Mouse (Mus musculus) neural tube, embryonic 11.5 days (tissue): ENCODE measurements around the gene Fam76a. TPM values are rescaled to one million over a fixed set of nuclear protein-coding genes. Genes with fewer than 3 reads are reported as not detected.

Source experiments
- ATAC-seq: fragments of 200-750 bp; cut with Nextera tagmentation; 2 replicates; pipeline ENCODE4 v1.8.0; 2017; ENCODE audit warnings: moderate number of reproducible peaks, mild to moderate bottlenecking, moderate TSS enrichment, moderate library complexity; ENCODE audit not compliant: insufficient read depth, low FRiP score, low TSS enrichment
- DNase-seq: peaks from one replicate; pipeline ENCODE4 v3.0.0-alpha.2; 2015; ENCODE audit warnings: low spot score
- H3K27ac ChIP-seq: fragments of 300-500 bp; sonication (generic); 2 replicates; pipeline ENCODE4 v1.5.1; 2014; ENCODE audit warnings: low read depth, mild to moderate bottlenecking, low read length
- H3K27me3 ChIP-seq: fragments of 300-500 bp; sonication (generic); 2 replicates; pipeline ENCODE4 v1.6.1; 2014; ENCODE audit warnings: mild to moderate bottlenecking, low read length, mixed read lengths; ENCODE audit not compliant: control insufficient read depth, insufficient read depth
- H3K36me3 ChIP-seq: fragments of 300-500 bp; sonication (generic); 2 replicates; pipeline ENCODE4 v1.6.1; 2014; ENCODE audit warnings: mild to moderate bottlenecking, low read length, moderate library complexity, mixed read lengths; ENCODE audit not compliant: control insufficient read depth, insufficient read depth
- H3K4me1 ChIP-seq: fragments of 300-500 bp; sonication (generic); 2 replicates; pipeline ENCODE4 v1.6.1; 2014; ENCODE audit warnings: low read length, mixed read lengths; ENCODE audit not compliant: control insufficient read depth, insufficient read depth
- H3K4me2 ChIP-seq: fragments of 300-500 bp; sonication (generic); 2 replicates; pipeline ENCODE4 v1.6.1; 2014; ENCODE audit warnings: low read depth, mild to moderate bottlenecking, moderate library complexity
- H3K4me3 ChIP-seq: fragments of 300-500 bp; sonication (generic); 2 replicates; pipeline ENCODE4 v1.5.1; 2014; ENCODE audit warnings: low read depth, low read length
- H3K9ac ChIP-seq: fragments of 300-500 bp; sonication (generic); 2 replicates; pipeline ENCODE4 v1.6.1; 2014; ENCODE audit warnings: mild to moderate bottlenecking, low read length
- H3K9me3 ChIP-seq: fragments of 300-500 bp; sonication (generic); 2 replicates; pipeline ENCODE4 v1.6.1; 2016; ENCODE audit warnings: low read length; ENCODE audit not compliant: control insufficient read depth
- WGBS: fragments of 180-500 bp; shearing (Covaris S2); extraction: QIAGEN DNeasy Blood & Tissue Kit; methylation state at CpG from one replicate; pipeline ENCODE4 v1.1.7; 2014; 5-methylcytosine and 5-hydroxymethylcytosine counted together
- polyA plus RNA-seq: library from polyadenylated mRNA; unstranded; fragments of >200 nt; fragmentation: Nextera tagmentation; extraction: Ambion mirVana; gene quantifications from 2 replicates; pipeline ENCODE4 v1.2.1, GENCODE M21; 2014

Gene Fam76a
- polyA plus RNA-seq, 1 experiment from 2014 or later: 28.2 TPM

- DNase-seq: peak; percentile 95
- Histone ChIP-seq H3K4me1 (peaks cover 2% of the 10 kb centered on the region; the same call in 1 of the 2 replicates), H3K4me3 (peak within 1 kb of the TSS; percentile 88), H3K27me3 (no peaks in the 10 kb centered on the region), H3K27ac (peak within 1 kb of the TSS; percentile 75; the same call in 1 of the 2 replicates), H3K9me3 (no peaks in the 10 kb centered on the region), H3K4me2 (peak within 1 kb of the TSS; percentile 69), H3K36me3 (no peaks in the 10 kb centered on the region; the same call in 1 of the 2 replicates), H3K9ac (peak within 1 kb of the TSS; percentile 90)
- WGBS: 0% methylated on average over 71 of the region's 72 CpGs
- ATAC-seq: peak; percentile 90
These were observed 38.1 kb downstream of the Fam76a start, which contains the start of gene Stx12 for GRCm38 (mm10) chr4:132884064-132884843. Gene Stx12 (minus strand): TSS chr4:132884509.

DNA sequence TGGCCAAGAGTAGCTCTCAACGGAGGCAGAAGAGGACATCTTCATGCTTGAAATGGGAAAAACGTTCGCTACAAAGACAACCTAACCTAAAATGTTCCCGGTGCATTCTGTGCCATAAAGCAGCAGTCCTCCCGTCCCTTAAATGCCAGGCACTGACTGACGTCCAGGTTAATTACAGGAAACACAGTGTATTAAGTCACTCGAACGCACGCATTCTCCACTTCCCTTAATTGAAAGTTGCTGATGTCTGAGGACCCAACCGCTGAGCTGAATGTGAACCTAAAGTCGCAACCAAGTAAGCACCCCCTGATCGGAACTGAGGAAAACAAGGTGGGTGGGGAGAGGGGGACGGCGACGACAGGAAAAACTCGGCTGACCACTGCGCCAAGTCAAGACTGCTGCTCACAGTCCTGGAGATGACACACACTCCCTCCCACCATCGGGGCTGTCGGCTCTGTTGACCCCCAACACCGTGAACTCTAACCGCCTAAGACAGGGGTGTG is 38.7 kb downstream of the Fam76a start:
- 4% methylated on average over 21 of the region's 21 CpGs for WGBS
- Histone ChIP-seq H3K27me3 (no peaks in the 10 kb centered on the region), H3K27ac (peak overlapping the region; percentile 75; the same call in 1 of the 2 replicates), H3K4me1 (peaks cover 2% of the 10 kb centered on the region; the same call in 1 of the 2 replicates), H3K36me3 (no peaks in the 10 kb centered on the region; the same call in 1 of the 2 replicates), H3K4me3 (peak overlapping the region; percentile 88), H3K4me2 (peak overlapping the region; percentile 69), H3K9me3 (no peaks in the 10 kb centered on the region), H3K9ac (peak overlapping the region; percentile 90)
- DNase-seq: no peak
- no peak; the same call in 1 of the 2 replicates for ATAC-seq

- H3K9ac ChIP-seq: no peak overlapping the region
- no peak overlapping the region for H3K4me2 ChIP-seq
- ATAC-seq: no peak
- no peak for DNase-seq
- no peaks in the 10 kb centered on the region for H3K27me3 ChIP-seq
- 92% methylated on average over 7 of the region's 7 CpGs for WGBS
- no peak overlapping the region for H3K4me3 ChIP-seq
- H3K4me1 ChIP-seq: no peaks in the 10 kb centered on the region
- H3K36me3 ChIP-seq: no peaks in the 10 kb centered on the region; the same call in none of the 2 replicates
- H3K27ac ChIP-seq: no peak overlapping the region
- H3K9me3 ChIP-seq: no peaks in the 10 kb centered on the region
These were observed 47.8 kb downstream of the Fam76a start for GRCm38 (mm10) chr4:132874363-132875097.

DNA sequence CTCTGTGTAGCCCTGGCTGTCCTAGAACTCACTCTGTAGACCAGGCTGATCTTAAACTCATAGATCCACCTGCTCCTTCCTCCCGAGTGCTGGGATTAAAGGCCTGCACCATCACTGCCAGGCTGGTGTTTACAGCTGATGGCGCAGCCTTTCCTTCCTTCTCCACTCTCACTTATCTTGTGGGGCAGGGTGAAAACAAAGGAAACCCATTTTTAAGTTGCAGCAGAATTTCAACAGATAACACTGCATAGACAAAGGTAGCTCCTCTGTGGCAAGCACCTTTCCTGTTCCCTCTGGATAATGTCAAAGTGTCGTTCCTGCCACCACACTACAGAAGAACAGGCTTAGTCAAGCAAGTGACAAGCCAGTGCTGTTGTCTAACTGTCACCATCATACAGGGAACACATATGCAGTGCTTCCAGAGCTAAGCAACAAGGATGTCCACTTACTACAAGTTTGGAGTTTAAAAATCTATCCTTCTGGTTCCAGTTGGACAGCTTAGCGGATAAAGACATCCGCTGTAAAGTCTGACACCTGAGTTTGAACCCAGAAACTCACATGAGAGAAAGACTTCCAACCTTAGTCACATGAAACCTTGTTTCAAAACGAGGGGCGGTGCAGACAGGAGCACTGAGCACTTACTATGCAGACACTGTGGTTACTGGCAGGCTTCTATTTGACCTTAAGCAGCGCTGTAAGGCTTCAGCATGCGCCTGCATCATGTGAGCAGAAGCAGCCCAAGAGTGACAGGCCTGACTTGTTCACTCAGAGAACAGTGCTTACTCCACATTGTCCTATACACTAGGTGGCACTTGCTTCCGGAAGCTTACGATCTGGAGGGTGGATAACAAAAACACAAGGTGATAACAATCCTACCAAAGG is 48.6 kb downstream of the Fam76a start:
- 93% methylated on average over 11 of the region's 11 CpGs for WGBS
- no peak overlapping the region for H3K9ac ChIP-seq
- H3K4me1 ChIP-seq: no peaks in the 10 kb centered on the region
- H3K36me3 ChIP-seq: peaks cover 2% of the 10 kb centered on the region
- no peak overlapping the region for H3K27ac ChIP-seq
- ATAC-seq (no peak), DNase-seq (no peak)
- H3K4me2 ChIP-seq: no peak overlapping the region
- H3K4me3 ChIP-seq: no peak overlapping the region
- no peaks in the 10 kb centered on the region for H3K27me3 ChIP-seq
- no peaks in the 10 kb centered on the region for H3K9me3 ChIP-seq

- Histone ChIP-seq H3K27me3 (no peaks in the 10 kb centered on the region), H3K4me1 (no peaks in the 10 kb centered on the region), H3K36me3 (peaks cover 4% of the 10 kb centered on the region), H3K9ac (no peak overlapping the region), H3K4me2 (no peak overlapping the region), H3K9me3 (no peaks in the 10 kb centered on the region), H3K4me3 (no peak overlapping the region), H3K27ac (no peak overlapping the region)
- no peak for ATAC-seq
- no peak for DNase-seq
- WGBS: 96% methylated on average over 3 of the region's 3 CpGs
These were observed 51.2 kb downstream of the Fam76a start for GRCm38 (mm10) chr4:132871116-132871515.

GRCm38 (mm10) chr4:132864856-132865255 is 57.5 kb downstream of the Fam76a start:
- H3K36me3 ChIP-seq: peaks cover 8% of the 10 kb centered on the region
- no peak overlapping the region for H3K9ac ChIP-seq
- no peak for DNase-seq
- no peaks in the 10 kb centered on the region for H3K4me1 ChIP-seq
- H3K4me2 ChIP-seq: no peak overlapping the region
- no peak overlapping the region for H3K27ac ChIP-seq
- no peak for ATAC-seq
- WGBS: 96% methylated on average over 2 of the region's 2 CpGs
- H3K4me3 ChIP-seq: no peak overlapping the region
- no peaks in the 10 kb centered on the region for H3K9me3 ChIP-seq
- no peaks in the 10 kb centered on the region for H3K27me3 ChIP-seq

DNA sequence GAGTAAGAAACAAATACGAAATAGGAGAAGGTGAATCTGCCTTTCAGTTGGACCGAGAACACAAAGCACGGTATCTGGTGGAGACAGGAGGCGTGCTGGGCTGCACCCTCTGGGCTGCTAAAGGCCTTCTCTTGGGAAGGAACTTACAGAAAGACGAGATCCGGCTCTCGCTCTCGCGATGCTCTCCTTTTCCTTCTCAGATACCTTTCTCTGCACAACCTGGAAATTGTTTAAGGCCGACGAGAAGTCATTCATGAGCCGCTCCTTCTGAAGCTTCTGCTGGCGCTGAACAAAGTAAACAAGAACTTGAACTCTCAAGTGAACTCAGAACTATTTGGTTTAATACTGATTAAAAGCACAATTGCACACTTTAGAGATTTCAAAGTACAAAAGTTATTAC is 59.3 kb downstream of the Fam76a start:
- H3K27ac ChIP-seq: no peak overlapping the region
- H3K4me1 ChIP-seq: no peaks in the 10 kb centered on the region
- no peak overlapping the region for H3K9ac ChIP-seq
- H3K4me3 ChIP-seq: no peak overlapping the region
- peaks cover 9% of the 10 kb centered on the region for H3K36me3 ChIP-seq
- no peak for DNase-seq
- ATAC-seq: no peak
- H3K4me2 ChIP-seq: no peak overlapping the region
- 93% methylated on average over 13 of the region's 13 CpGs for WGBS
- H3K9me3 ChIP-seq: no peaks in the 10 kb centered on the region
- no peaks in the 10 kb centered on the region for H3K27me3 ChIP-seq

DNA sequence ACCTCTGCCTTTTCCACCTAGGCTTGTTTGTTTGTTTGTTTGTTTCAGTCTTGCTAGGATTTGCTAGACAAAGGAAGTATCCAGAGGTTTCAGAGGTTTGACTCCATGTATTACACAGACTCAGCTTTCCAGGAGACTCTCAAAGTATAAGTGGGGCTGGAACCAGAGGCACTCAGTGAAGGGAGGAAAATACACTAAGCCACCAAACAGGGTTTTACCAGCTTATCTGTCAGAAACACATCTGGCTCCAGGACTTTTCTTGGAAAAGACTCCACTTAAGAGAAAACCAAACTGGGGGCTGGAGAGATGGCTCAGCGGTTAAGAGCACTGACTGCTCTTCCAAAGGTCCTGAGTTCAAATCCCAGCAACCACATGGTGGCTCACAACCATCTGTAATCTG is 61.5 kb downstream of the Fam76a start:
- WGBS: 100% methylated on average over 1 of the region's 1 CpGs

More for the DNA sequence above, 61.5 kb downstream of the Fam76a start:
- no peak overlapping the region for H3K4me3 ChIP-seq
- ATAC-seq (no peak), DNase-seq (no peak)
- peaks cover 9% of the 10 kb centered on the region for H3K36me3 ChIP-seq
- no peaks in the 10 kb centered on the region for H3K4me1 ChIP-seq
- H3K9ac ChIP-seq: no peak overlapping the region
- H3K4me2 ChIP-seq: no peak overlapping the region
- H3K27ac ChIP-seq: no peak overlapping the region
- no peaks in the 10 kb centered on the region for H3K27me3 ChIP-seq
- no peaks in the 10 kb centered on the region for H3K9me3 ChIP-seq
